Mouse (Mus musculus) heart, postnatal 4 days (tissue): ENCODE measurements around the gene Dnah2. TPM values are rescaled to one million over a fixed set of nuclear protein-coding genes. Genes with fewer than 3 reads are reported as not detected.
A peak's percentile ranks its signal among the peaks of the same experiment; 100 is the strongest.

Experiments
- DNase-seq: peaks from one replicate; pipeline ENCODE4 v3.0.0; 2021
- total RNA-seq, 2 experiments: library from RNA; stranded (reverse); gene quantifications; 2 replicates each; pipeline ENCODE4 v1.2.3; 2021

The Dnah2 gene
- total RNA-seq, 2 experiments from 2014 or later, result 0.20 to 0.50 TPM

GRCm38 (mm10) chr11:69417449-69418384 is 131.2 kb downstream of the Dnah2 start:
- DNase-seq, result peak; percentile 98

- no peak for DNase-seq
These were observed 131.9 kb downstream of the Dnah2 start for GRCm38 (mm10) chr11:69416921-69417448.

- no peak for DNase-seq
These were observed 132.4 kb downstream of the Dnah2 start for GRCm38 (mm10) chr11:69416509-69416908.

- peak; percentile 65 for DNase-seq
These were observed 133.1 kb downstream of the Dnah2 start for GRCm38 (mm10) chr11:69415668-69416451.

GRCm38 (mm10) chr11:69415327-69415667 is 133.6 kb downstream of the Dnah2 start:
- DNase-seq, result peak; percentile 80

GRCm38 (mm10) chr11:69414421-69415326 is 134.2 kb downstream of the Dnah2 start:
- no peak for DNase-seq

- DNase-seq, result peak; percentile 26
These were observed 135.4 kb downstream of the Dnah2 start, which contains the start of gene Kdm6b for GRCm38 (mm10) chr11:69413221-69414181. Gene Kdm6b (minus strand): TSS chr11:69413675.

GRCm38 (mm10) chr11:69412548-69412947 is 136.4 kb downstream of the Dnah2 start:
- no peak for DNase-seq

GRCm38 (mm10) chr11:69411538-69412203 is 137.2 kb downstream of the Dnah2 start:
- DNase-seq, result peak; percentile 88

- peak; percentile 98 for DNase-seq
These were observed 137.8 kb downstream of the Dnah2 start for GRCm38 (mm10) chr11:69411073-69411535.

- peak; percentile 69 for DNase-seq
These were observed 138.4 kb downstream of the Dnah2 start for GRCm38 (mm10) chr11:69410310-69411072.

GRCm38 (mm10) chr11:69410045-69410309 is 138.9 kb downstream of the Dnah2 start:
- DNase-seq, result no peak

GRCm38 (mm10) chr11:69409378-69410044 is 139.4 kb downstream of the Dnah2 start:
- peak; percentile 91 for DNase-seq

- DNase-seq, result peak; percentile 82
These were observed 140.2 kb downstream of the Dnah2 start for GRCm38 (mm10) chr11:69408541-69409377.

GRCm38 (mm10) chr11:69407724-69408004 is 141.2 kb downstream of the Dnah2 start:
- DNase-seq, result no peak

GRCm38 (mm10) chr11:69406867-69407723 is 141.8 kb downstream of the Dnah2 start:
- DNase-seq, result no peak

- DNase-seq, result no peak
These were observed 142.6 kb downstream of the Dnah2 start for GRCm38 (mm10) chr11:69406282-69406681.
